In the genomic region with DNA sequence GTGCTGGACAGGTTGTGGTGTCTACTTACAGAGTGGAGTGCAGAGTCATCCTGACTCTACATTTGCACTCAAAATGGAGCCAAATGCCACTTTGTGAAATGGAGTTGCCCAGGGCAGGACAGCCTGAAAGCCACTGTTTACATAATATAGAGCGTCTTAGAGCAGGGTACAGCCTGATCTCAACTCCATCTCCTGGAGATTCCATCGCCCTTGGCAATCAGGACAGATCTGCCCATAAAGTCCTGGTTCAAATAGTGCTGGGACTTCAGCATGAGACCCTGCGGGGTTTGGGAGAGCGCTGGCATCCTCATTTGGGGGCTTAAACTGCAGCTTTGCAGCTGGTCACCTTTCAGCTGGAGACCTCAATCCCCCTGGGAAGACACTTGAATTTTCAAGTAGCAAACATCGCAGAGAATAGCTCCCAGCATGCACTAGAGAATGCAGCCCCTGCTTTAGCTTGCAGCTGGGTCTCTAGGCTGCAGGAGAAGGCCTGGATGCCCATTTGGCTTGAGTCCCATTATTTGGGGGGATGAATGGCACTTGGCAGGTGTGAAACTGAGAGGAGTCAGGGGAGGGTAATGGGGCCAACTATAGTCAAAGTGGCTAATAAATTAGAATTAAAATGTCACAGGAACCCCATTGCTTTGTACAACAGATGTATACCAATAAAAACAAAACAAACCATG, we compare ENCODE assay signal across 24 mouse cellular contexts. TPM values are rescaled to one million over a fixed set of nuclear protein-coding genes. Genes with fewer than 3 reads are reported as not detected.
DNase-seq lines count a peak whose midpoint lies in the region; ATAC-seq and TF ChIP-seq lines count a peak whose summit lies in the region.
"Had no signal": no experiment of that assay in that cellular context is flagged by ENCODE, and none has a peak within 500 bp of the region (broad histone marks: within the 10 kb centered on the region; RNA-seq: fewer than 3 reads in every experiment).

No protein-coding gene starts in this region.

- no peaks in the 10 kb centered on the region for H3K27me3 ChIP-seq in forebrain, postnatal 0 days (ENCODE audit: insufficient read depth, low read length)
- H3K27me3 ChIP-seq in forebrain, embryonic 11.5 days (ENCODE audit: control insufficient read depth, insufficient read depth, low read length): no peaks in the 10 kb centered on the region
- H3K27me3 ChIP-seq in midbrain, embryonic 11.5 days (ENCODE audit: control insufficient read depth, insufficient read depth, low read length): no peaks in the 10 kb centered on the region
- H3K27me3 ChIP-seq in midbrain, embryonic 15.5 days (replicated peaks): no peaks in the 10 kb centered on the region
- H3K27me3 ChIP-seq in hindbrain, embryonic 14.5 days (ENCODE audit: control insufficient read depth, insufficient read depth, low read length): no peaks in the 10 kb centered on the region
- no peaks in the 10 kb centered on the region for H3K27me3 ChIP-seq in neural tube, embryonic 15.5 days (replicated peaks)
- H3K27me3 ChIP-seq: embryonic facial prominence, embryonic 15.5 days; heart, embryonic 13.5 days; kidney, embryonic 15.5 days; midbrain, embryonic 12.5 days had no signal

- H3K4me1 ChIP-seq in forebrain, postnatal 0 days (ENCODE audit: insufficient read depth): no peaks in the 10 kb centered on the region
- H3K4me1 ChIP-seq in forebrain, embryonic 11.5 days (replicated peaks; ENCODE audit: control insufficient read depth, insufficient read depth, low read length): no peaks in the 10 kb centered on the region
- 0 out of 2 replicates have a peak, but pooled peaks cover 6% of the 10 kb centered on the region for H3K4me1 ChIP-seq in midbrain, embryonic 11.5 days (ENCODE audit: control insufficient read depth, insufficient read depth, low read length)
- H3K4me1 ChIP-seq in midbrain, embryonic 15.5 days: peaks cover 5% of the 10 kb centered on the region; the same call in 1 of the 2 replicates
- 0 out of 2 replicates have a peak, but pooled peaks cover 9% of the 10 kb centered on the region for H3K4me1 ChIP-seq in hindbrain, embryonic 14.5 days (replicated peaks; ENCODE audit: control insufficient read depth, insufficient read depth, low read length)
- peaks cover 17% of the 10 kb centered on the region for H3K4me1 ChIP-seq in neural tube, embryonic 15.5 days

- no peak for TF ChIP-seq CTCF in forebrain, postnatal 0 days (IDR thresholded peaks at IDR 0.05; ENCODE audit: low read depth)

- no peak overlapping the region for H3K27ac ChIP-seq in forebrain, postnatal 0 days (ENCODE audit: low read depth, low read length)
- H3K27ac ChIP-seq in forebrain, embryonic 11.5 days (ENCODE audit: low read depth, low read length): no peak overlapping the region
- H3K27ac ChIP-seq in midbrain, embryonic 11.5 days (ENCODE audit: low read depth, low read length): no peak overlapping the region
- no peak overlapping the region for H3K27ac ChIP-seq in midbrain, embryonic 15.5 days
- no peak overlapping the region for H3K27ac ChIP-seq in hindbrain, embryonic 14.5 days
- no peak overlapping the region for H3K27ac ChIP-seq in neural tube, embryonic 15.5 days (replicated peaks)
- H3K27ac ChIP-seq: embryonic facial prominence, embryonic 15.5 days; heart, embryonic 13.5 days; kidney, embryonic 15.5 days; midbrain, embryonic 12.5 days had no signal

- peak; percentile 25; the same call in 1 of the 2 replicates for ATAC-seq in forebrain, postnatal 0 days
- ATAC-seq in forebrain, embryonic 11.5 days (replicated peaks; ENCODE audit: low FRiP score): no peak
- ATAC-seq in midbrain, embryonic 11.5 days (ENCODE audit: low FRiP score): no peak
- no peak for ATAC-seq in midbrain, embryonic 15.5 days (replicated peaks)
- ATAC-seq in hindbrain, embryonic 14.5 days (ENCODE audit: low FRiP score): peak; percentile 56
- 0 out of 2 replicates have a peak, but pooled peaks have one; percentile 46 for ATAC-seq in neural tube, embryonic 15.5 days (ENCODE audit: low FRiP score)
- ATAC-seq: intestine, embryonic 16.5 days had no signal

- H3K9ac ChIP-seq in forebrain, postnatal 0 days: no peak overlapping the region
- no peak overlapping the region for H3K9ac ChIP-seq in forebrain, embryonic 11.5 days (ENCODE audit: low read length)
- no peak overlapping the region; the same call in 1 of the 2 replicates for H3K9ac ChIP-seq in midbrain, embryonic 11.5 days (ENCODE audit: low read length)
- H3K9ac ChIP-seq in midbrain, embryonic 15.5 days: no peak overlapping the region
- no peak overlapping the region for H3K9ac ChIP-seq in hindbrain, embryonic 14.5 days
- H3K9ac ChIP-seq in neural tube, embryonic 15.5 days (replicated peaks): no peak overlapping the region
- H3K9ac ChIP-seq: embryonic facial prominence, embryonic 15.5 days; heart, embryonic 13.5 days; kidney, embryonic 15.5 days; midbrain, embryonic 12.5 days had no signal

- no peaks in the 10 kb centered on the region for H3K36me3 ChIP-seq in forebrain, postnatal 0 days (ENCODE audit: insufficient read depth)
- H3K36me3 ChIP-seq in forebrain, embryonic 11.5 days (ENCODE audit: control insufficient read depth, insufficient read depth, low read length): no peaks in the 10 kb centered on the region
- H3K36me3 ChIP-seq in midbrain, embryonic 11.5 days (ENCODE audit: control insufficient read depth, insufficient read depth, low read length): no peaks in the 10 kb centered on the region
- H3K36me3 ChIP-seq in midbrain, embryonic 15.5 days (replicated peaks): no peaks in the 10 kb centered on the region
- H3K36me3 ChIP-seq in hindbrain, embryonic 14.5 days (replicated peaks; ENCODE audit: control insufficient read depth, insufficient read depth): no peaks in the 10 kb centered on the region
- no peaks in the 10 kb centered on the region for H3K36me3 ChIP-seq in neural tube, embryonic 15.5 days
- H3K36me3 ChIP-seq: embryonic facial prominence, embryonic 15.5 days; heart, embryonic 13.5 days; kidney, embryonic 15.5 days; midbrain, embryonic 12.5 days had no signal

- WGBS in forebrain, postnatal 0 days: 40% methylated on average over 5 of the region's 5 CpGs
- 52% methylated on average over 5 of the region's 5 CpGs for WGBS in forebrain, embryonic 11.5 days
- 50% methylated on average over 5 of the region's 5 CpGs for WGBS in midbrain, embryonic 11.5 days
- 34% methylated on average over 5 of the region's 5 CpGs for whole genome bisulfite sequencing in midbrain, embryonic 15.5 days
- WGBS in hindbrain, embryonic 14.5 days: 36% methylated on average over 5 of the region's 5 CpGs
- 32% methylated on average over 5 of the region's 5 CpGs for WGBS in neural tube, embryonic 15.5 days

- H3K4me2 ChIP-seq in forebrain, postnatal 0 days (ENCODE audit: low read depth): no peak overlapping the region
- no peak overlapping the region for H3K4me2 ChIP-seq in forebrain, embryonic 11.5 days (ENCODE audit: low read depth, low read length, severe bottlenecking)
- no peak overlapping the region for H3K4me2 ChIP-seq in midbrain, embryonic 11.5 days
- no peak overlapping the region for H3K4me2 ChIP-seq in midbrain, embryonic 15.5 days
- no peak overlapping the region for H3K4me2 ChIP-seq in hindbrain, embryonic 14.5 days (replicated peaks)
- H3K4me2 ChIP-seq in neural tube, embryonic 15.5 days: no peak overlapping the region
- H3K4me2 ChIP-seq: embryonic facial prominence, embryonic 15.5 days; heart, embryonic 13.5 days; kidney, embryonic 15.5 days; midbrain, embryonic 12.5 days had no signal

- peak; percentile 26 for DNase-seq in forebrain, postnatal 0 days
- DNase-seq in forebrain, embryonic 11.5 days (ENCODE audit: low spot score): no peak
- DNase-seq in midbrain, embryonic 11.5 days (ENCODE audit: low spot score, missing footprints): peak; percentile 79
- peak; percentile 49 for DNase-seq in hindbrain, embryonic 14.5 days (ENCODE audit: low spot score)
- DNase-seq in thymus, postnatal 14 days: no peak
- DNase-seq: adrenal gland, postnatal 10 days; B cell, adult 2 months; cerebellum, adult 2 months; gastrocnemius, postnatal 14 days; heart, postnatal 36 days; left cerebral cortex, postnatal 4 days; lung, adult 18-20 months had no signal

- H3K4me3 ChIP-seq in forebrain, postnatal 0 days (ENCODE audit: low read depth, low read length): no peak overlapping the region
- no peak overlapping the region for H3K4me3 ChIP-seq in forebrain, embryonic 11.5 days (ENCODE audit: low read depth, low read length)
- no peak overlapping the region for H3K4me3 ChIP-seq in midbrain, embryonic 11.5 days (ENCODE audit: low read depth, low read length)
- no peak overlapping the region for H3K4me3 ChIP-seq in midbrain, embryonic 15.5 days
- H3K4me3 ChIP-seq in hindbrain, embryonic 14.5 days (replicated peaks; ENCODE audit: low read length): no peak overlapping the region
- H3K4me3 ChIP-seq in neural tube, embryonic 15.5 days (replicated peaks): no peak overlapping the region
- H3K4me3 ChIP-seq: embryonic facial prominence, embryonic 15.5 days; heart, embryonic 13.5 days; kidney, embryonic 15.5 days; midbrain, embryonic 12.5 days had no signal

- H3K9me3 ChIP-seq in forebrain, postnatal 0 days (ENCODE audit: low read length): no peaks in the 10 kb centered on the region
- no peaks in the 10 kb centered on the region for H3K9me3 ChIP-seq in forebrain, embryonic 11.5 days (ENCODE audit: control insufficient read depth, low read length)
- H3K9me3 ChIP-seq in midbrain, embryonic 11.5 days (ENCODE audit: control insufficient read depth, low read length): no peaks in the 10 kb centered on the region
- no peaks in the 10 kb centered on the region for H3K9me3 ChIP-seq in midbrain, embryonic 15.5 days
- no peaks in the 10 kb centered on the region for H3K9me3 ChIP-seq in hindbrain, embryonic 14.5 days (ENCODE audit: control insufficient read depth, low read length)
- no peaks in the 10 kb centered on the region for H3K9me3 ChIP-seq in neural tube, embryonic 15.5 days (replicated peaks)
- H3K9me3 ChIP-seq: embryonic facial prominence, embryonic 15.5 days; heart, embryonic 13.5 days; kidney, embryonic 15.5 days; midbrain, embryonic 12.5 days had no signal

RNA-seq across cellular contexts. Expression of a gene that starts 11.4 kb away (rescaled TPM):
- not detected in 2 replicates for total RNA-seq in forebrain, postnatal 0 days (2014; rRNA removed)
- polyA plus RNA-seq in forebrain, postnatal 0 days (2015; fragmentation: Nextera tagmentation; extraction: Ambion mirVana): not detected in 2 replicates
- not detected in 2 replicates for polyA plus RNA-seq in forebrain, embryonic 11.5 days (2014; fragmentation: Nextera tagmentation; extraction: Ambion mirVana)
- polyA plus RNA-seq in midbrain, embryonic 11.5 days (2014; fragmentation: Nextera tagmentation; extraction: Ambion mirVana): not detected in 2 replicates
- polyA plus RNA-seq in midbrain, embryonic 15.5 days (2015; fragmentation: Nextera tagmentation; extraction: Ambion mirVana): not detected in 2 replicates
- polyA plus RNA-seq in hindbrain, embryonic 14.5 days (2014; fragmentation: Nextera tagmentation; extraction: Ambion mirVana): not detected in 2 replicates
- polyA plus RNA-seq in neural tube, embryonic 15.5 days (2015; fragmentation: Nextera tagmentation; extraction: Ambion mirVana): not detected in 2 replicates
- total RNA-seq: adrenal gland, postnatal 10 days; gastrocnemius, postnatal 14 days; heart, postnatal 36 days; left cerebral cortex, postnatal 4 days; liver, adult 2 months; neutrophil, adult 5-6 weeks had no signal
- polyA plus RNA-seq: cerebellum, adult 2 months; cortical plate, adult 2 months; heart, embryonic 13.5 days; intestine, embryonic 16.5 days; kidney, embryonic 15.5 days; liver, adult 2 months; midbrain, embryonic 12.5 days; testis, adult 2 months; urinary bladder, adult 2 months had no signal

RNA-seq across cellular contexts. Expression of a gene that starts 17.8 kb away (rescaled TPM):
- total RNA-seq in forebrain, postnatal 0 days (2014; rRNA removed): not detected in 2 replicates
- polyA plus RNA-seq in forebrain, postnatal 0 days (2015; fragmentation: Nextera tagmentation; extraction: Ambion mirVana): not detected in 2 replicates
- not detected in 2 replicates for polyA plus RNA-seq in forebrain, embryonic 11.5 days (2014; fragmentation: Nextera tagmentation; extraction: Ambion mirVana)
- polyA plus RNA-seq in midbrain, embryonic 11.5 days (2014; fragmentation: Nextera tagmentation; extraction: Ambion mirVana): not detected in 2 replicates
- not detected in 2 replicates for polyA plus RNA-seq in midbrain, embryonic 15.5 days (2015; fragmentation: Nextera tagmentation; extraction: Ambion mirVana)
- polyA plus RNA-seq in hindbrain, embryonic 14.5 days (2014; fragmentation: Nextera tagmentation; extraction: Ambion mirVana): not detected in 2 replicates
- polyA plus RNA-seq in neural tube, embryonic 15.5 days (2015; fragmentation: Nextera tagmentation; extraction: Ambion mirVana): not detected in 2 replicates
- total RNA-seq: adrenal gland, postnatal 10 days; gastrocnemius, postnatal 14 days; heart, postnatal 36 days; left cerebral cortex, postnatal 4 days; liver, adult 2 months; neutrophil, adult 5-6 weeks had no signal
- polyA plus RNA-seq: cerebellum, adult 2 months; cortical plate, adult 2 months; heart, embryonic 13.5 days; intestine, embryonic 16.5 days; kidney, embryonic 15.5 days; liver, adult 2 months; midbrain, embryonic 12.5 days; testis, adult 2 months; urinary bladder, adult 2 months had no signal

RNA-seq across cellular contexts. Expression of a gene that starts 40.6 kb away (rescaled TPM):
- not detected in 2 replicates for total RNA-seq in forebrain, postnatal 0 days (2014; rRNA removed)
- polyA plus RNA-seq in forebrain, postnatal 0 days (2015; fragmentation: Nextera tagmentation; extraction: Ambion mirVana): not detected in 2 replicates
- polyA plus RNA-seq in forebrain, embryonic 11.5 days (2014; fragmentation: Nextera tagmentation; extraction: Ambion mirVana): not detected in 2 replicates
- not detected in 2 replicates for polyA plus RNA-seq in midbrain, embryonic 11.5 days (2014; fragmentation: Nextera tagmentation; extraction: Ambion mirVana)
- not detected in 2 replicates for polyA plus RNA-seq in midbrain, embryonic 15.5 days (2015; fragmentation: Nextera tagmentation; extraction: Ambion mirVana)
- polyA plus RNA-seq in hindbrain, embryonic 14.5 days (2014; fragmentation: Nextera tagmentation; extraction: Ambion mirVana): not detected in 2 replicates
- not detected in 2 replicates for polyA plus RNA-seq in neural tube, embryonic 15.5 days (2015; fragmentation: Nextera tagmentation; extraction: Ambion mirVana)
- total RNA-seq: adrenal gland, postnatal 10 days; gastrocnemius, postnatal 14 days; heart, postnatal 36 days; left cerebral cortex, postnatal 4 days; liver, adult 2 months; neutrophil, adult 5-6 weeks had no signal
- polyA plus RNA-seq: cerebellum, adult 2 months; cortical plate, adult 2 months; heart, embryonic 13.5 days; intestine, embryonic 16.5 days; kidney, embryonic 15.5 days; liver, adult 2 months; midbrain, embryonic 12.5 days; testis, adult 2 months; urinary bladder, adult 2 months had no signal

RNA-seq across cellular contexts. Expression of a gene that starts 56.6 kb away (rescaled TPM):
- total RNA-seq in forebrain, postnatal 0 days (2014; rRNA removed): not detected in 2 replicates
- polyA plus RNA-seq in forebrain, postnatal 0 days (2015; fragmentation: Nextera tagmentation; extraction: Ambion mirVana): not detected in 2 replicates
- polyA plus RNA-seq in forebrain, embryonic 11.5 days (2014; fragmentation: Nextera tagmentation; extraction: Ambion mirVana): not detected in 2 replicates
- not detected in 2 replicates for polyA plus RNA-seq in midbrain, embryonic 11.5 days (2014; fragmentation: Nextera tagmentation; extraction: Ambion mirVana)
- polyA plus RNA-seq in midbrain, embryonic 15.5 days (2015; fragmentation: Nextera tagmentation; extraction: Ambion mirVana): not detected in 2 replicates
- not detected in 2 replicates for polyA plus RNA-seq in hindbrain, embryonic 14.5 days (2014; fragmentation: Nextera tagmentation; extraction: Ambion mirVana)
- polyA plus RNA-seq in neural tube, embryonic 15.5 days (2015; fragmentation: Nextera tagmentation; extraction: Ambion mirVana): not detected in 2 replicates
- total RNA-seq: adrenal gland, postnatal 10 days; gastrocnemius, postnatal 14 days; heart, postnatal 36 days; left cerebral cortex, postnatal 4 days; liver, adult 2 months; neutrophil, adult 5-6 weeks had no signal
- polyA plus RNA-seq: cerebellum, adult 2 months; cortical plate, adult 2 months; embryonic facial prominence, embryonic 15.5 days; heart, embryonic 13.5 days; intestine, embryonic 16.5 days; kidney, embryonic 15.5 days; liver, adult 2 months; midbrain, embryonic 12.5 days; testis, adult 2 months; urinary bladder, adult 2 months had no signal

RNA-seq across cellular contexts. Expression of a gene that starts 58.8 kb away (rescaled TPM):
- 5.6 and 6.6 TPM in 2 replicates for total RNA-seq in forebrain, postnatal 0 days (2014; rRNA removed)
- polyA plus RNA-seq in forebrain, postnatal 0 days (2015; fragmentation: Nextera tagmentation; extraction: Ambion mirVana): 10.2 and 13.0 TPM in 2 replicates
- polyA plus RNA-seq in forebrain, embryonic 11.5 days (2014; fragmentation: Nextera tagmentation; extraction: Ambion mirVana): 0.24 and 0.32 TPM in 2 replicates
- polyA plus RNA-seq in midbrain, embryonic 11.5 days (2014; fragmentation: Nextera tagmentation; extraction: Ambion mirVana): 0.18 and 0.40 TPM in 2 replicates
- polyA plus RNA-seq in midbrain, embryonic 15.5 days (2015; fragmentation: Nextera tagmentation; extraction: Ambion mirVana): 9.5 and 10.1 TPM in 2 replicates
- polyA plus RNA-seq in hindbrain, embryonic 14.5 days (2014; fragmentation: Nextera tagmentation; extraction: Ambion mirVana): 6.4 and 7.3 TPM in 2 replicates
- 13.5 and 14.7 TPM in 2 replicates for polyA plus RNA-seq in neural tube, embryonic 15.5 days (2015; fragmentation: Nextera tagmentation; extraction: Ambion mirVana)
- polyA plus RNA-seq: testis, adult 2 months had no signal

Comparison
In these comparisons a context has a peak if more than half of its experiments do, and no peak if none do; other contexts are left out.
1. ATAC-seq: peak in forebrain, postnatal 0 days (single experiment), hindbrain, embryonic 14.5 days (single experiment) and neural tube, embryonic 15.5 days (single experiment); none in forebrain, embryonic 11.5 days (single experiment), midbrain, embryonic 11.5 days (single experiment) and midbrain, embryonic 15.5 days (single experiment).
2. DNase-seq: peak in forebrain, postnatal 0 days (single experiment), midbrain, embryonic 11.5 days (single experiment) and hindbrain, embryonic 14.5 days (single experiment); none in forebrain, embryonic 11.5 days (single experiment) and thymus, postnatal 14 days (single experiment).